Mouse (Mus musculus) intestine, embryonic 14.5 days (tissue): Measurements from ENCODE around the gene Gm44511. TPM values are rescaled to one million over a fixed set of nuclear protein-coding genes. Genes with fewer than 3 reads are reported as not detected.

Experiments used
- ATAC-seq: fragments of 200-750 bp; cut with Nextera tagmentation; replicated peaks from 2 replicates; pipeline ENCODE4 v1.8.0; 2017; ENCODE audit warnings: low read depth, moderate number of reproducible peaks, moderate TSS enrichment, moderate library complexity; ENCODE audit not compliant: low FRiP score, low TSS enrichment
- DNase-seq: peaks from one replicate; pipeline ENCODE4 v3.0.0-alpha.2; 2018; ENCODE audit warnings: low spot score
- H3K27ac ChIP-seq: fragments of 300-500 bp; sonication (generic); 2 replicates; pipeline ENCODE4 v1.5.1; 2014; ENCODE audit warnings: low read depth, mild to moderate bottlenecking, control low read depth
- H3K27me3 ChIP-seq: fragments of 300-500 bp; sonication (generic); replicated peaks from 2 replicates; pipeline ENCODE4 v1.6.1; 2014; ENCODE audit warnings: low read length, control low read depth; ENCODE audit not compliant: control insufficient read depth, insufficient read depth
- H3K36me3 ChIP-seq: fragments of 300-500 bp; sonication (generic); 2 replicates; pipeline ENCODE4 v1.6.1; 2014; ENCODE audit warnings: low read length, control low read depth; ENCODE audit not compliant: control insufficient read depth, insufficient read depth
- H3K4me1 ChIP-seq: fragments of 300-500 bp; sonication (generic); replicated peaks from 2 replicates; pipeline ENCODE4 v1.6.1; 2014; ENCODE audit warnings: low read length, control low read depth, mixed read lengths; ENCODE audit not compliant: control insufficient read depth, insufficient read depth
- H3K4me2 ChIP-seq: fragments of 300-500 bp; sonication (generic); 2 replicates; pipeline ENCODE4 v1.6.1; 2014; ENCODE audit warnings: low read length
- H3K4me3 ChIP-seq: fragments of 300-500 bp; sonication (generic); 2 replicates; pipeline ENCODE4 v1.5.1; 2014; ENCODE audit warnings: low read depth, low read length, control low read depth, mixed read lengths
- H3K9ac ChIP-seq: fragments of 300-500 bp; sonication (generic); 2 replicates; pipeline ENCODE4 v1.6.1; 2014; ENCODE audit warnings: mild to moderate bottlenecking, low read length
- H3K9me3 ChIP-seq: fragments of 300-500 bp; sonication (generic); 2 replicates; pipeline ENCODE4 v1.6.1; 2016; ENCODE audit warnings: low read length, control low read depth; ENCODE audit not compliant: control insufficient read depth
- whole genome bisulfite sequencing: fragments of 180-500 bp; shearing (Covaris S2); extraction: QIAGEN DNeasy Blood & Tissue Kit; methylation state at CpG from one replicate; pipeline ENCODE4 v1.1.7; 2014; 5-methylcytosine and 5-hydroxymethylcytosine counted together
- polyA plus RNA-seq: library from polyadenylated mRNA; unstranded; fragments of >200 nt; fragmentation: Nextera tagmentation; extraction: Ambion mirVana; gene quantifications from 2 replicates; pipeline ENCODE4 v1.2.1, GENCODE M21; 2014

Gene Gm44511
- polyA plus RNA-seq = 0.62 TPM in 1 of 2 replicates, not detected in the other

- Histone ChIP-seq H3K27ac (no peak within 1 kb of the TSS), H3K36me3 (no peaks in the 10 kb centered on the region), H3K9me3 (no peaks in the 10 kb centered on the region), H3K27me3 (no peaks in the 10 kb centered on the region), H3K9ac (no peak within 1 kb of the TSS), H3K4me1 (no peaks in the 10 kb centered on the region), H3K4me2 (no peak within 1 kb of the TSS), H3K4me3 (no peak within 1 kb of the TSS)
- DNase-seq (no peak), ATAC-seq (no peak)
- 90% methylated on average over 6 of the region's 6 CpGs for WGBS
Measured at GRCm38 (mm10) chr6:128826132-128826531, at the start of gene Gm44511, which contains the start of gene Klrb1b. Gm44511 (minus strand) TSS chr6:128826315. Klrb1b (minus strand) TSS chr6:128826331.

GRCm38 (mm10) chr6:128871910-128872610, 45.9 kb upstream of the Gm44511 start:
- DNase-seq (no peak), ATAC-seq (no peak)
- H3K4me2 ChIP-seq = no peak overlapping the region
- no peak overlapping the region for H3K9ac ChIP-seq
- H3K27ac ChIP-seq = no peak overlapping the region
- H3K27me3 ChIP-seq = no peaks in the 10 kb centered on the region
- H3K4me3 ChIP-seq = no peak overlapping the region
- H3K4me1 ChIP-seq = no peaks in the 10 kb centered on the region
- no peaks in the 10 kb centered on the region for H3K36me3 ChIP-seq
- no peaks in the 10 kb centered on the region for H3K9me3 ChIP-seq
- WGBS = 83% methylated on average over 1 of the region's 1 CpGs

GRCm38 (mm10) chr6:128868861-128869260, 42.7 kb upstream of the Gm44511 start:
- no peaks in the 10 kb centered on the region for H3K27me3 ChIP-seq
- H3K4me1 ChIP-seq = no peaks in the 10 kb centered on the region
- H3K4me2 ChIP-seq = no peak overlapping the region
- no peaks in the 10 kb centered on the region for H3K36me3 ChIP-seq
- H3K9ac ChIP-seq = no peak overlapping the region
- H3K27ac ChIP-seq = no peak overlapping the region
- no peak for DNase-seq
- H3K4me3 ChIP-seq = no peak overlapping the region
- 31% methylated on average over 3 of the region's 3 CpGs for WGBS
- H3K9me3 ChIP-seq = no peaks in the 10 kb centered on the region
- no peak for ATAC-seq

- Histone ChIP-seq H3K4me1 (no peaks in the 10 kb centered on the region), H3K27ac (no peak overlapping the region), H3K27me3 (no peaks in the 10 kb centered on the region), H3K36me3 (no peaks in the 10 kb centered on the region), H3K9ac (no peak overlapping the region), H3K4me3 (no peak overlapping the region), H3K4me2 (no peak overlapping the region), H3K9me3 (no peaks in the 10 kb centered on the region)
- ATAC-seq (no peak), DNase-seq (no peak)
- WGBS = 84% methylated on average over 2 of the region's 2 CpGs
Measured at GRCm38 (mm10) chr6:128857976-128858375, 31.9 kb upstream of the Gm44511 start.

- Histone ChIP-seq H3K4me1 (no peaks in the 10 kb centered on the region), H3K27me3 (no peaks in the 10 kb centered on the region), H3K9ac (no peak overlapping the region), H3K4me3 (no peak overlapping the region), H3K27ac (no peak overlapping the region), H3K36me3 (no peaks in the 10 kb centered on the region), H3K9me3 (no peaks in the 10 kb centered on the region), H3K4me2 (no peak overlapping the region)
- ATAC-seq (peak; percentile 38), DNase-seq (no peak)
- WGBS = 52% methylated on average over 5 of the region's 5 CpGs
Measured at GRCm38 (mm10) chr6:128856250-128856649, 30.1 kb upstream of the Gm44511 start.

- Histone ChIP-seq H3K4me1 (no peaks in the 10 kb centered on the region), H3K4me2 (no peak overlapping the region), H3K4me3 (no peak overlapping the region), H3K27ac (no peak overlapping the region), H3K9me3 (no peaks in the 10 kb centered on the region), H3K9ac (no peak overlapping the region), H3K36me3 (no peaks in the 10 kb centered on the region), H3K27me3 (no peaks in the 10 kb centered on the region)
- 85% methylated on average over 1 of the region's 1 CpGs for WGBS
- DNase-seq = no peak
- ATAC-seq = no peak
Measured at GRCm38 (mm10) chr6:128855477-128855876, 29.4 kb upstream of the Gm44511 start.

GRCm38 (mm10) chr6:128854895-128855294, 28.8 kb upstream of the Gm44511 start:
- Histone ChIP-seq H3K36me3 (no peaks in the 10 kb centered on the region), H3K4me1 (no peaks in the 10 kb centered on the region), H3K27me3 (no peaks in the 10 kb centered on the region), H3K4me3 (no peak overlapping the region), H3K9me3 (no peaks in the 10 kb centered on the region), H3K9ac (no peak overlapping the region), H3K4me2 (no peak overlapping the region), H3K27ac (no peak overlapping the region)
- WGBS = 93% methylated on average over 3 of the region's 3 CpGs
- no peak for ATAC-seq
- no peak for DNase-seq

- H3K27me3 ChIP-seq = no peaks in the 10 kb centered on the region
- DNase-seq (peak; percentile 85), ATAC-seq (peak; percentile 73)
- no peak overlapping the region for H3K27ac ChIP-seq
- H3K4me3 ChIP-seq = no peak overlapping the region
- no peak overlapping the region for H3K4me2 ChIP-seq
- no peaks in the 10 kb centered on the region for H3K36me3 ChIP-seq
- H3K9me3 ChIP-seq = no peaks in the 10 kb centered on the region
- no peaks in the 10 kb centered on the region for H3K4me1 ChIP-seq
- H3K9ac ChIP-seq = no peak overlapping the region
- 45% methylated on average over 12 of the region's 12 CpGs for WGBS
Measured at GRCm38 (mm10) chr6:128854024-128854820, 28.1 kb upstream of the Gm44511 start.
